ENCODE assay signal across 9 mouse cellular contexts in genomic region chr13:78206891-78207430, GRCm38 (mm10). TPM values are rescaled to one million over a fixed set of nuclear protein-coding genes. Genes with fewer than 3 reads are reported as not detected.
DNase-seq lines count a peak whose midpoint lies in the region; ATAC-seq and TF ChIP-seq lines count a peak whose summit lies in the region.
"Had no signal": no experiment of that assay in that cellular context is flagged by ENCODE, and none has a peak within 500 bp of the region (broad histone marks: within the 10 kb centered on the region; RNA-seq: fewer than 3 reads in every experiment).

No protein-coding gene starts in this region.

- peak overlapping the region; percentile 31 for H3K4me2 ChIP-seq in kidney, embryonic 14.5 days (replicated peaks; ENCODE audit: low read depth, low read length)
- peak overlapping the region; percentile 87 for H3K4me2 ChIP-seq in neural tube, embryonic 12.5 days (replicated peaks)
- H3K4me2 ChIP-seq in intestine, postnatal 0 days (replicated peaks; ENCODE audit: low read depth): no peak overlapping the region
- H3K4me2 ChIP-seq in heart, embryonic 12.5 days: no peak overlapping the region

- ATAC-seq in kidney, embryonic 14.5 days (ENCODE audit: low FRiP score, low TSS enrichment): no peak
- ATAC-seq in neural tube, embryonic 12.5 days (ENCODE audit: low FRiP score, low read depth): no peak
- no peak for ATAC-seq in intestine, postnatal 0 days
- no peak for ATAC-seq in heart, embryonic 12.5 days (ENCODE audit: insufficient number of reproducible peaks, low FRiP score)

- H3K4me1 ChIP-seq in kidney, embryonic 14.5 days (ENCODE audit: control insufficient read depth, insufficient read depth, low read length): peaks cover 28% of the 10 kb centered on the region; the same call in 1 of the 2 replicates
- peaks cover 87% of the 10 kb centered on the region for H3K4me1 ChIP-seq in hindbrain, embryonic 10.5 days (replicated peaks)
- H3K4me1 ChIP-seq in neural tube, embryonic 12.5 days: peaks cover 71% of the 10 kb centered on the region
- H3K4me1 ChIP-seq in intestine, postnatal 0 days (replicated peaks; ENCODE audit: control insufficient read depth, insufficient read depth, low read length): no peaks in the 10 kb centered on the region
- H3K4me1 ChIP-seq in heart, embryonic 12.5 days (replicated peaks): peaks cover 24% of the 10 kb centered on the region

- 51% methylated on average over 7 of the region's 7 CpGs for WGBS in kidney, embryonic 14.5 days
- WGBS in hindbrain, embryonic 10.5 days: 18% methylated on average over 7 of the region's 7 CpGs
- 17% methylated on average over 7 of the region's 7 CpGs for WGBS in neural tube, embryonic 12.5 days
- 49% methylated on average over 7 of the region's 7 CpGs for WGBS in intestine, postnatal 0 days
- 47% methylated on average over 7 of the region's 7 CpGs for WGBS in heart, embryonic 12.5 days

- DNase-seq in kidney, adult 11 months: no peak
- DNase-seq in embryo, embryonic 10.5 days (ENCODE audit: low spot score): peak; percentile 54
- DNase-seq in hindbrain, embryonic 10.5 days (ENCODE audit: low spot score): no peak
- DNase-seq in cerebellum, adult 11 months: no peak

- TF ChIP-seq CTCF in intestine, postnatal 0 days (IDR thresholded peaks at IDR 0.05; ENCODE audit: low read depth): no peak

- H3K9ac ChIP-seq in kidney, embryonic 14.5 days (ENCODE audit: low read depth, low read length): no peak overlapping the region
- H3K9ac ChIP-seq in neural tube, embryonic 12.5 days: no peak overlapping the region
- H3K9ac ChIP-seq in intestine, postnatal 0 days (ENCODE audit: low read depth, low read length): no peak overlapping the region
- H3K9ac ChIP-seq in heart, embryonic 12.5 days: no peak overlapping the region
- H3K9ac ChIP-seq: liver, embryonic 14.5 days had no signal

- H3K36me3 ChIP-seq in kidney, embryonic 14.5 days (ENCODE audit: control insufficient read depth, insufficient read depth, low read length): no peaks in the 10 kb centered on the region
- no peaks in the 10 kb centered on the region for H3K36me3 ChIP-seq in hindbrain, embryonic 10.5 days
- H3K36me3 ChIP-seq in neural tube, embryonic 12.5 days: no peaks in the 10 kb centered on the region
- no peaks in the 10 kb centered on the region for H3K36me3 ChIP-seq in intestine, postnatal 0 days (ENCODE audit: control insufficient read depth, insufficient read depth)
- no peaks in the 10 kb centered on the region for H3K36me3 ChIP-seq in heart, embryonic 12.5 days

- no peak overlapping the region for H3K4me3 ChIP-seq in kidney, embryonic 14.5 days (ENCODE audit: low read length)
- peak overlapping the region; percentile 57 for H3K4me3 ChIP-seq in hindbrain, embryonic 10.5 days
- H3K4me3 ChIP-seq in neural tube, embryonic 12.5 days: no peak overlapping the region
- no peak overlapping the region for H3K4me3 ChIP-seq in intestine, postnatal 0 days (ENCODE audit: low read depth, low read length)
- H3K4me3 ChIP-seq in heart, embryonic 12.5 days: no peak overlapping the region

- H3K9me3 ChIP-seq in kidney, embryonic 14.5 days (ENCODE audit: control insufficient read depth, low read length): no peaks in the 10 kb centered on the region
- no peaks in the 10 kb centered on the region for H3K9me3 ChIP-seq in hindbrain, embryonic 10.5 days
- no peaks in the 10 kb centered on the region for H3K9me3 ChIP-seq in neural tube, embryonic 12.5 days
- H3K9me3 ChIP-seq in intestine, postnatal 0 days (ENCODE audit: control insufficient read depth): no peaks in the 10 kb centered on the region
- H3K9me3 ChIP-seq in heart, embryonic 12.5 days (replicated peaks): no peaks in the 10 kb centered on the region

- no peak overlapping the region for H3K27ac ChIP-seq in kidney, embryonic 14.5 days (ENCODE audit: low read depth, low read length)
- H3K27ac ChIP-seq in hindbrain, embryonic 10.5 days: peak overlapping the region; percentile 91
- H3K27ac ChIP-seq in neural tube, embryonic 12.5 days: no peak overlapping the region
- no peak overlapping the region for H3K27ac ChIP-seq in intestine, postnatal 0 days (ENCODE audit: low read depth, low read length)
- no peak overlapping the region for H3K27ac ChIP-seq in heart, embryonic 12.5 days (ENCODE audit: poor library complexity, severe bottlenecking)
- H3K27ac ChIP-seq: liver, embryonic 14.5 days had no signal

- peaks cover 8% of the 10 kb centered on the region; the same call in 1 of the 2 replicates for H3K27me3 ChIP-seq in kidney, embryonic 14.5 days (ENCODE audit: control insufficient read depth, insufficient read depth, low read length)
- peaks cover 23% of the 10 kb centered on the region for H3K27me3 ChIP-seq in hindbrain, embryonic 10.5 days (ENCODE audit: insufficient read depth, poor library complexity, severe bottlenecking)
- peaks cover 2% of the 10 kb centered on the region; the same call in 1 of the 2 replicates for H3K27me3 ChIP-seq in neural tube, embryonic 12.5 days (replicated peaks)
- H3K27me3 ChIP-seq in intestine, postnatal 0 days (replicated peaks; ENCODE audit: control insufficient read depth, insufficient read depth, low read length): peaks cover 76% of the 10 kb centered on the region
- peaks cover 67% of the 10 kb centered on the region for H3K27me3 ChIP-seq in heart, embryonic 12.5 days (replicated peaks)

RNA-seq across cellular contexts. Expression of gene Nr2f1, which starts 7.4 kb away (rescaled TPM):
- 26.8 and 36.9 TPM in 2 replicates for polyA plus RNA-seq in kidney, embryonic 14.5 days (2014; fragmentation: Nextera tagmentation; extraction: Ambion mirVana)
- 69.0 and 74.0 TPM in 2 replicates for polyA plus RNA-seq in hindbrain, embryonic 10.5 days (2016; fragmentation: Nextera tagmentation; extraction: Ambion mirVana)
- polyA plus RNA-seq in neural tube, embryonic 12.5 days (2016; fragmentation: Nextera tagmentation; extraction: Ambion mirVana): 48.4 and 56.4 TPM in 2 replicates
- polyA plus RNA-seq in intestine, postnatal 0 days (2015; fragmentation: Nextera tagmentation; extraction: Ambion mirVana): 0.82 and 1.0 TPM in 2 replicates
- polyA plus RNA-seq in heart, embryonic 12.5 days (2016; fragmentation: Nextera tagmentation; extraction: Ambion mirVana): 5.0 and 6.7 TPM in 2 replicates

Comparison
In these comparisons a context has a peak if more than half of its experiments do, and no peak if none do; other contexts are left out.
1. H3K4me2 ChIP-seq: peak in kidney, embryonic 14.5 days (single experiment) and neural tube, embryonic 12.5 days (single experiment); none in intestine, postnatal 0 days (single experiment) and heart, embryonic 12.5 days (single experiment).